Mouse (Mus musculus) spleen, adult 18-20 months (tissue): ENCODE measurements around the gene Ly6g6d.

ENCODE experiments used
- DNase-seq, 2 experiments: peaks; one replicate each; pipeline ENCODE4 v3.0.0; 2022; ENCODE audit warnings: mixed read lengths in 2 of 2

Ly6g6d gene

DNA sequence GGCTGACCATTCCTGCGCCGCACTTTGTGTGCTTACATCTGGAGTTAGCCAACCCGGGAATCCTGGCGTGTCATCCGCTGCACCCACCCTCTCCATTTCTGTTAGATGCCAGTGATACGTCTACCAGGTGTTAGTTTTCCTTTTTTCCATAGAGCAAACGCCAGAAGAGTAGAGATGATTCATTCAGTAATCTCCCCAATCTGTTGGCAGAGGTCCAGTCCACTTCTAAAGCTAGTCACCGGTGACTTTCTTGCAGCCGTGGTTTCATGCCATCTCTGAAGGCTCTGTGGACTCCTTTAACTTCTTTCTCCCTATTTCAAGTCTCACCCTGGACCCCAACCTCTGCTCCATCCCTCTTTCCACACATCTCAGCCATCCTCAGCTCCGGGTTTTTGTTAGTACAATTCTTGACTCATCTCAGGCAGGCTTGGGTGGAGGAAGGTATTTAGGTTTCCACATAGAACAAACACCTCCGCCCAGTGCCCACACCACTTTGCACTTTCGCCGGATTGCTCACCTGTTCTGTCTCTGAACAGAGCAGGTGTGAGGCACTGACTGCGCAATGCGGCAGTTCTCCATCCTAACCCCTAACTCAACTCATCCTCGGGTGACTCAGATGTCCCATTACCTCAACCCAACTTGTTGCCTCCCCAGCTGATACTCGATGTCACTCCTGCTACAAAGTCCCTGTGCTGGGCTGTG, 9.5 kb downstream of the Ly6g6d start:
- no peak for DNase-seq

DNA sequence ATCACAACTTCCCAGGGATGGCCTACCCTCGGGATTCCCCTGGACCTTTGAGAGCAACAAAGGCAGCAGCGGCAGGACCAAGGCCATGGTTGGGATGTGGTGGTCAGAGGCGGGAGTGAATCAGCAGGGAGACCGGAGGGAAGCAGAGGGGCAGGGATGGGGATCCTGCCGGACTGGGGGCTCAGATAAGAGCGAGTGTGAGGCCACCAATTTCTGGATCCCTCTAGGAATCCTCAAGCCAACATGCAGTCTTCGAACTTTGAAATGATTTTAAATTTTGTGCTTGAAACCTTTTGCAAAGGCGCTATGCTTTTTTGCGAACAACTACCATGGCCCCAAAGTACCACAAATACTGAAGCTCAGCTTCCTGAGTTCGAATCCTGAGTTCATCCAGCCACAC, 11.8 kb downstream of the Ly6g6d start, which contains the start of gene Mpig6b:
Gene Mpig6b (minus strand): TSS at position 101 of the 400 bp plus-strand sequence.
- no peak for DNase-seq

GRCm38 (mm10) chr17:35064951-35065947, 12.6 kb downstream of the Ly6g6d start, which contains the start of gene Ly6g6c:
Gene Ly6g6c (plus strand): TSS chr17:35065388.
- DNase-seq, result peak in 1 of 2 experiments; percentile 28

GRCm38 (mm10) chr17:35064378-35064877, 13.4 kb downstream of the Ly6g6d start:
- DNase-seq, result no peak

- DNase-seq, result no peak
These were observed 14.4 kb downstream of the Ly6g6d start for GRCm38 (mm10) chr17:35063466-35063865.

- DNase-seq, result no peak
These were observed 16.6 kb downstream of the Ly6g6d start for GRCm38 (mm10) chr17:35061299-35061698.

- no peak for DNase-seq
These were observed 17.0 kb downstream of the Ly6g6d start for GRCm38 (mm10) chr17:35060737-35061297.

DNA sequence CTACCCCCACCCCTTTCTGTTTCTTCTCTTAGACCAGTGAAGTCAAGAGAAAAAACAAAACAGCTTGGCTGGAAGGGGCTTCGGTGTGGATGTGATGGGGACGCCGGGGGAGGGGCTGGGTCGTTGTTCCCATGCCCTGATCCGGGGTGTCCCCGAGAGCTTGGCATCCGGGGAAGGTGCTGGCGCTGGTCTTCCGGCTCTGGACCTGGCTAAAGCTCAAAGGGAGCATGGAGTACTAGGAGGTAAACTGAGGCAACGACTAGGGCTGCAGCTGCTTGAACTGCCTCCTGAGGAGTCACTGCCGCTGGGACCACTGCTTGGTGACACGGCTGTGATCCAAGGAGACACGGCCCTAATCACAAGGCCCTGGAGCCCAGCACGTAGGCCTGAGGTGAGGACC, 17.8 kb downstream of the Ly6g6d start:
- no peak for DNase-seq

DNA sequence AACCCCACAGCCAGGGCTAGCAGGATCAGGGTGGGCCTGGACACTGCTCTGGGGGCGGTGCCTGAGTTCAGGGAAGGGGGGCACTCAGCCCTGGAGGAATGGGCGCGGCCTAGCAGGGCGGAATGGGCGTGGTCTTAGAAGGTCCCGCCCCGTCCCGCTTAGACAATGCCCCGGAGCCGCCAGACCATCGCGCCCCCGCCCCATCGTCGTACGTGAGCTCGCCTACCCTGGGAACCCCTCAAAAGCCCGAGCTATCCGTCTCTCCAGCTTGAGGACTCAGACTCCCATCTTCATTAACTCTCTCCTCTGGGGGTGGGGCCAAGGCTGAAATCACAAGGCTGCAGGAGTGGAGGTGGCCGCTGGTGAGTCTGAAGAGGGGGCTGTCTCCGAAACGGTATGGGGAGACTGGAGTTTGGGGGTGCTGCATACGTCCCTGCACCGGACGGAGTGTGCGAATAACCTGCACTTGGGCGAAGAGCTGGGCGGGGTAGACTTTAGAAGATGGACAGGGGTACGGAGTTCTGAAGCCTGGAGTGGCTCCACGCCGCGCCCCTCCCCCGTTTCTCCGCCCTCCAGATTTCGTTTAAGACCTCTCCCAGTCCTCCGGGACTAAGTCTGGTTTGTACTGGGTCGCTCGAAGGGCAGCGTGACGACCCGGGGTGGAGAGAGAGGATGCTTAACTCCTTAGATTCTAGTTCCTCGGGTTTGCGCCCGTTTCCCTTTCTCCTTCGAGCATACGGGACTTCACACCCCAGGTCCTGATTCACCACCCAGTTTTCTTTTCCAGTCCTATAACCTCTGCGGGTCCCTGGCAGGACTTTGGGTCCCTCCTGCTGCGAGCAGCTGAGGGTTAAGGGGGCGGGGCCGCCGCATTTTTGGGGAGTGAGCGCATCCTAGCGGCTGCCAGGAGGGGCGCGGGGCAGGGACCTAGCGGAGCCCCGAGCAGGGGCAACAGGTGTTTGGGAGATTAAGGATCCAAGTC, 18.7 kb downstream of the Ly6g6d start, which contains the start of gene Ddah2:
Gene Ddah2 (plus strand): TSS at position 125 of the 982 bp plus-strand sequence.
- peak; percentile 76 to 90 for DNase-seq

DNA sequence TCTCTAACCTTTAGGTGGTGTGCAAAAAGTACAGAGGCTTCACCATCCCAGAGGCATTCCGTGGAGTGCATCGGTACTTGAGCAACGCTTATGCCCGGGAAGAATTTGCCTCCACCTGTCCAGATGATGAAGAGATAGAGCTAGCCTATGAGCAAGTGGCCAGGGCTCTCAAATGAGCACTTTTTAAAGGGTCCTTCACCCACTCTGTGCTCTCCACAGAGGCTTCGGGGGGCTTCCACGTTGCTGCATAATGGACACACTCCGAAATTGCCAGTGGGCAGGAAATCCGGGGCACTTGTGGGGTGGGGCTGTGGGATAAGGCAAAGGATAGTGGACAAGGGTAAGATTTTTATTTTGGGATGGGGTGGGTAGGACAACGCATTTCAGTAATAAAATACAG, 19.5 kb downstream of the Ly6g6d start:
- DNase-seq, result no peak

- no peak for DNase-seq
These were observed 20.8 kb downstream of the Ly6g6d start for GRCm38 (mm10) chr17:35057090-35057489.

DNA sequence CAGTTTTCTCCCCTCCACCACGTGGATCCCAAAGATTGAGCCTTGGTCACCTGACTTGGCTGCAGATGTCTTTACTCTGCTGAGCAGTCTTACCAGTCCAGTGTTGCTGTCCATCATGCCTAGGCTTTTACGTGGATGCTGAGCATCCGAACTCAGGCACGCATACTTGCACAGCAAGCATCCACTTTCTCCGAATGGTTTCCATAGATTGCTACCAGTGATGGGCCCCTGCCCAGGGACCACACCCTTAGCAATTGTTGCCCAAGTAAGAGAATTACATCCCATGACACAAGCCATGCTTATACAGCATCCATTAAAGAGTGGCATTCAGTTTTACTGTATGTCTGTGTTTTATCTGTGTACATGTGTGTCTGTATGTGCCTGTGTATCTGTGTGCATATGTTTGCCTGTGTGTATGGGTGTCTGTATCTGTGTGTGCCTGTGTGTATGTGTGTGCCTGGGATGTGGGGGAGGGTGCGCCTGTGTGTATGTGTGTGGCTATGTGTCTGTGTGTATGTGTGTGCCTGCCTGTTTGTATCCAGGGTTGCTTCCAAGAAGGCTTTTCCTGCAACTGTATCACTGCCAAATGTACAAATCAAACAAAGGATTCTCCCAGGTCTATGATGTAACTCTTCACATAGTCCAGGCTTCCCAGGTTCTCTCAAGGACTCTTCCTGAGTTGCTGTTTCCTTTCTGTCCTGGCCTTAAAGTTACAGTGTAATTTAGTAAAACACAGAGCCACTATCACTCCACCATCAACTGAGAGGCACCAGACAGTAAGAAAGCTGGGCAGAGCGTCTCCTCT, 22.0 kb downstream of the Ly6g6d start:
- DNase-seq, result no peak

DNA sequence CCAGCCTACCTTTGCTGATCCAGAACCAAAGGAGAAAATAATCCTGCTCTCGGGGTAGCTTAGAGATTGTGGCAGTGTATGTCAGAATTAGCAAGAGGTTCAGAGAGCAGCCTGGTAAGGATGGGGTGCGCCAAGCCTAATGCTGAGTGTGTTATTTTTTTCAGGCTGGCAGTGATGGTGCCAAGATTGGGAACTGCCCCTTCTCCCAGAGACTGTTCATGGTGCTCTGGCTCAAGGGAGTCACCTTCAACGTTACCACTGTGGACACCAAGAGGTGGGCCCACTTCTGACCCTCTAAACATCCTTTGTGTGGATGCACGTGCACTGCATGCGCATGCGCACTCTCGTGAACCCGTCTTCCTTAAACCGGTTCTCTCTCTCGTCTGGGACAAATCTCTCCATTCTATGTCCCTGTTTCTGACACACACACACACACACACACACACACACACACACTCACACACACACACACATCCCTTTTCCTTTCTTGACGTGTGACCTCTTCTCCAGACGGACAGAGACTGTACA, 25.5 kb downstream of the Ly6g6d start:
- no peak for DNase-seq

- peak; percentile 67 to 72 for DNase-seq
These were observed 26.4 kb downstream of the Ly6g6d start for GRCm38 (mm10) chr17:35051156-35052086.

DNA sequence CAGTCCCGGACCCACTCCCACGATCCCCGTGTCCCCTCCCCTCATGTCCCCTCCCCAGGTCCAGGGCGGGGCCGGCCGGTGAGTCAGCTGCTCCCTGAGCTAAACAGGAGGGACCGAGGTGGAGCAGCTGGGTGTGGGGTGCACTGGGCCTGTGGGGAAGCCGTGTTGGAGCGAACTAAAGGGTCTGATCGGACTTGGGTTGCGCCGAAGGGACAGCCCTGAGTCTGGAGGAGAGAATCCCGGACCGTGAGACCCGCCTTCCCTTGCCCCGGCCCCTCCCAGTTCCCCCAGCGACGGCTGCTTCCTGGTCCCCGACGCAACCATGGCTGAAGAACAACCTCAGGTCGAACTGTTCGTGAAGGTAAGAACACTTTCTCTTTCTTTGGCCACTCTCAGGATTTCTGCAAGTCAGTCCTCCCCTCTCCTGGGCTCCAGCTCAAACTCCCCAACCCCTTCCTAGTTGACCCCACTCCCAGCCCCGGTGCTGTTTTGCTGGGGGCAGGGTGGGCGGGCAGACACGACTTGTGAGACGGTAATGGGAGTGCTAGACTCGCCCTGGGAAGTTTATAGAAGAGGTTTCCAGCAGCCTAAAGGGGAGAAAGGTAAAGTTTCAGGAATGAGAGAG, 27.6 kb downstream of the Ly6g6d start:
- peak; percentile 75 to 83 for DNase-seq

GRCm38 (mm10) chr17:35049561-35050016, 28.3 kb downstream of the Ly6g6d start, which contains the start of gene Clic1:
Gene Clic1 (plus strand): TSS chr17:35049966.
- DNase-seq, result peak in 1 of 2 experiments; percentile 54

DNA sequence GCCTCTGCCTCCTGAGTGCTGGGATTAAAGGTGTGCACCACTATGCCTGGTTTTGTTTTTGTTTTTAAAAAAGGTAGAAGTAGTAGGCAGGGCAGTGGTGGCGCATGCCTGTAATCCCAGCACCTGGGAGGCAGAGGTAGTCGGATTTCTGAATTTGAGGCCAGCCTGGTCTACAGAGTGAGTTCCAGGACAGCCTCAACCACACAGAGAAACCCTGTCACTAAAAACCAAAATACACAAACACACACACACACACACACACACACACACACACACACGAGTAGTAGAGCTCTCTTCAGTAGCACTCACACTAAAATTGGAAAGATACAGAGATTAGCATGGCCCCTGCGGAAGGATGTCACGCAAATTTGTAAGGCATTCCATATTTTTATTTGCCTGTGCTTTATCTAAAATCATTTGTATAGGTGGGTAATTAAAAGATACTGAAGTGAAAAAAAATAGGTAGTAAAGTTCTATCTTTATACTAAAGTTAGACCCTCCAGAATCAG, 28.9 kb downstream of the Ly6g6d start:
- DNase-seq, result no peak
